Mouse (Mus musculus): ENCODE data around the gene Ppil2. TPM values are rescaled to one million over a fixed set of nuclear protein-coding genes. Genes with fewer than 3 reads are reported as not detected.

The Ppil2 gene
- total RNA-seq, 1 experiment from 2014 or later = 84.2 TPM

Small RNAs within 50 kb of the gene (microRNA-seq; reads per million reads assigned to microRNA genes)
- gene Mir130b = 393 to 714 reads per million in 2 experiments
- 8.8 to 56.7 reads per million in 2 experiments for gene Mir301b

Other genes with a start within 250 kb of the Ppil2 start
- 0.41 TPM in 1 of 2 replicates, not detected in the other for gene Igll1, start 247.3 kb downstream of the Ppil2 start, total RNA-seq (2021)
- 57.0 and 72.3 TPM in 2 replicates for gene Top3b, start 240.5 kb downstream of the Ppil2 start, total RNA-seq (2021)
- gene Vpreb1, start 240.4 kb downstream of the Ppil2 start, total RNA-seq (2021) = 1.5 TPM in 1 of 2 replicates, not detected in the other
- gene Ppm1f, start 214.8 kb downstream of the Ppil2 start, total RNA-seq (2021) = 37.8 and 39.0 TPM in 2 replicates
- gene Mapk1, start 127.9 kb downstream of the Ppil2 start, total RNA-seq (2021) = 179 and 204 TPM in 2 replicates
- 5.2 and 5.3 TPM in 2 replicates for gene Ypel1, start 41.6 kb downstream of the Ppil2 start, total RNA-seq (2021)
- 2.4 and 3.5 TPM in 2 replicates for gene 2610318N02Rik, start 13.9 kb upstream of the Ppil2 start, total RNA-seq (2021)
- gene Sdf2l1, start 21.1 kb upstream of the Ppil2 start, total RNA-seq (2021) = 21.0 and 23.8 TPM in 2 replicates
- 3.4 and 4.1 TPM in 2 replicates for gene Ydjc, start 33.4 kb upstream of the Ppil2 start, total RNA-seq (2021)
- 0.45 TPM in 1 of 2 replicates, not detected in the other for gene Ccdc116, start 36.0 kb upstream of the Ppil2 start, total RNA-seq (2021)
- gene Ube2l3, start 91.4 kb upstream of the Ppil2 start, total RNA-seq (2021) = 190 and 193 TPM in 2 replicates
- gene Rimbp3, start 97.3 kb upstream of the Ppil2 start, total RNA-seq (2021) = 0.07 and 0.08 TPM in 2 replicates
- gene Hic2, start 122.3 kb upstream of the Ppil2 start, total RNA-seq (2021) = 2.7 and 3.2 TPM in 2 replicates
- gene Tmem191c, start 164.8 kb upstream of the Ppil2 start, total RNA-seq (2021) = 8.4 and 10.5 TPM in 2 replicates
- 3.7 and 75.0 TPM in 2 replicates for gene Serpind1, start 220.1 kb upstream of the Ppil2 start, total RNA-seq (2021)